Mouse (Mus musculus): Measurements from ENCODE around the gene Lmf2. TPM values are rescaled to one million over a fixed set of nuclear protein-coding genes. Genes with fewer than 3 reads are reported as not detected.

The Lmf2 gene
- total RNA-seq (2015) (14.0 and 16.6 TPM in 2 replicates), total RNA-seq (2017) (7.4 and 11.7 TPM in 2 replicates)

DNA sequence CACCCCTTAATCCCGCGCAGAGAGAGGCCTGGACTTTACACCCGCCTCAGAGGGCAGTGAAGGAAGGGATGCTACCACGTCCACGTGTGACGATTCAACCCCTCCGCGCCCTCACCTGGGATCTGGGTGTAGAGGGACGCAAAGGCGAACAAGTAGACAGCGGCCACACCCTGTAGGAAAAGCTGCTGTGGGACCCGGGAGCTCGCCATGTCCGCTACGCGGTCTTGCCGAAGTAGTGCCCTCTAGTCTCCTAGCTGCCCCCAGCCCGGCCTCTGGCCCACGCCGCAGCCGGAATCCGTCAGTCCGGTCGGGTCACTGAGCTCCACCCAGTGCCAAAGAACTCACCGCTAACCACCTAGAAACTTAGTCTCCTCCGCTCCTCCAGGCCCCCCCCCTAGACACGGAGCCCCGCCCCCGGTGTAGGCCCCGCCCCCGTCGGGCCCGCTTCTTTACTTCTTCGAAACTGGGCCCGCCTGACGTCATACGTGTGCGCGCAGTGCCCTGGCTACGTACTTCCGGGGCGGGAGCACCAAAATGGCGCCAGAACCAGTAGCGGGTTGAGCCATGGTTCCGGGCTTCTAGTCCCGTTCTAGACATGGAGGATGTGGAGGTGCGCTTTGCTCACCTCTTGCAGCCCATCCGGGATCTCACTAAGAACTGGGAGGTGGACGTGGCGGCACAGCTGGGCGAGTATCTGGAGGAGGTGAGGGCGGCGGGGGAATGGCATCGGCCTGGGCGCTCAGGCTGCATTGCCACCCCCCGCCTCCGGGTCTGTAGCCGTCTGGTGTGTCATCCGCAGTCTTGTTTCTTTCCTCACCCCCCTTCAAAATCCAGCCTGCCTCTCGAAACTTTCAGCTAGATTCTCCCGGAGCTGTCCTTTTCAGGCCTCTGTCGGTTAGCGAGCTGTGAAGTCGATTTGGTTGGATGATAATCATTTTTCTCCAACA is at the start of gene Lmf2, which contains the start of gene Ncaph2:
Gene Lmf2, minus strand, starts transcription at position 419 of the 947 bp plus-strand sequence.
Gene Ncaph2, plus strand, starts transcription at position 479 of the 947 bp plus-strand sequence.
- ATAC-seq (replicated peaks; ENCODE audit: poor library complexity): peak; percentile 82

DNA sequence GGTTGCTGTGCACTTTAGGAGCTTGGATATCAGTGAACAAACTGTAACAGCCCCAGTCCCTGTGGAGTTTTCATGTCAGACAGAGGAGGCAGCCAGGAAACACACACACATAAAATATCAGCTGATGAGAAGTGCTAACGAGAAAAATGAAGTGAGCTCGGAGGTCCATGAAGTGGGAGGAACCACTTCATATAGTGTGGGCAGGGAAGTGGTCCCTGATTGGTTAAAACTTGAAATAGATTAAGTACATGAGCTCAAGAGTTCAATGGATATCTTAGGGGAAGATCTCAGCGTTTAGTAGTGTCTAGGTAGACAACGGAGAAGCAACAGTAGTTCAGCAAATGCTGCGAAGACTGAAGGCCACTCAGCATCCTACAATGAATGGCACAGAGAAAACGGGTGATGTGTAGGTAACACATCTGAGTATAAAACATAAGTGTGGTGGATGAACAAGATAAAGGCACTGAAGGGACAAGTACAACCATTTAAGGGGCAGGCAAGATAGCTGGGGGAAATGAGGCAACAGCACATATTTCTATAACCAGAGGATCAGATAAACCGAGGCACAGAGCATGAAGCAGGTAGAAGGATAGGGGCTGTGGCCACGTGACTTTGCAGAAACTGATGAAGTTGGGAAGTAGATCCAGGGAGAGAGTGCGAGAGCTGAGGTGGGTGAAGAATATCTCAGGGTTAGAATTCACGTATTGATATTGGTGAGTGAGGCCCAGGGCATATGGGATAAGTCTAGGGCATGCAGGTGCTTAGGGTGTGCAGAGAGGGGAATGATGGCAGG is 49.6 kb upstream of the Lmf2 start:
- ATAC-seq (replicated peaks; ENCODE audit: poor library complexity): no peak

DNA sequence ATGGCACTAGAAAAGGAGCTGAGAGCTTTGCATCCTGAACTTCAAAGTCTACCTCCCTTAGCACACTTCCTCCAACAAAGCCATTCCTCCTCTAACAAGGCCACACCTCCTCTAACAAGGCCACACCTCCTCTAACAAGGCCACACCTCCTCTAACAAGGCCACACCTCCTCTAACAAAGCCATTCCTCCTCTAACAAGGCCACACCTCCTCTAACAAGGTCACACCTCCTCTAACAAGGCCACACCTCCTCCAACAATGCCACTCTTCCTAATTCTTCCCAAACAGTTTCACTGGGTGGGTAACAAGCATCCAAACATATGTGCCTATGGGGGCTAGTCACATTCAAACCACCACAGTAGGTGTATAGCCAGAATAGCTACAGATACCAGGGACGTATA is 47.0 kb upstream of the Lmf2 start:
- ATAC-seq (replicated peaks; ENCODE audit: poor library complexity): no peak

DNA sequence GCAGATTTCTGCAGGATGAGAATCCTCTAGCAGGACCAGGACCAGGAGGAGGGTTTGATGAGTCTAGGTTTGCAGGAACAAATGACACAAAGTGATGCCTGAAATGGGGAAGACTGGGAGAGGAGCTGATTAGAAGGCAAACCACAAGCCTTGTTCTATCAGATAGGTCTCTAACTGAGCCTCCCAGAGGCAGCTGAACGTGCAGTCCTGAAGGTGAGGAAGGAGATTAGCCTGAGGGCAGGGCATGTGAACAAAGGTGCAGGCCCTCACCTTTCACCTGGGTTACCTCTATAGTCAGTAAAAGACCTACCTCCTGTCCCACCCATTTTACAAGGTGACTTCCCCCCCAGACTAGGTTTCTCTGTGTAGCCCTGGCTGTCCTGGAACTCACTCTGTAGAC is 44.3 kb upstream of the Lmf2 start:
- ATAC-seq (replicated peaks; ENCODE audit: poor library complexity): no peak

DNA sequence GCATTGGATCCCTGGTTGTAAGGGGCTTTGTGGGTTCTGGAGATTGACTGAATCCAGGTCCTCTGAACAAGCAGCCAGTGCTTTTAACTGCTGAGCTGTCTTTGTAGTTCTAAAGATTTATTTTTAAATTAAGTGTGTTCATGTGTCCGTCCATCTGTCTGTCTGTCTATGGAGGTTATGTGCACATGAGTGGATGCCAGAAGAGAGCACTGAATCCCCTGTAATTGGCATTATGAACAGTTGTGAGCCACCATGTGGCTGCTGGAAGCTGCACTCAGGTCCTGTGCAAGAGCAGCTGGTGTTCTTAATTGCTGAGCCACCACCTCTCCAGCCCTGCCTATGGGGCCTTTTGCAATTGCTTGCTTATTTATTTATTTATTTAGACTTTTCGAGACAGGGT is 42.7 kb upstream of the Lmf2 start:
- no peak for ATAC-seq (replicated peaks; ENCODE audit: poor library complexity)

DNA sequence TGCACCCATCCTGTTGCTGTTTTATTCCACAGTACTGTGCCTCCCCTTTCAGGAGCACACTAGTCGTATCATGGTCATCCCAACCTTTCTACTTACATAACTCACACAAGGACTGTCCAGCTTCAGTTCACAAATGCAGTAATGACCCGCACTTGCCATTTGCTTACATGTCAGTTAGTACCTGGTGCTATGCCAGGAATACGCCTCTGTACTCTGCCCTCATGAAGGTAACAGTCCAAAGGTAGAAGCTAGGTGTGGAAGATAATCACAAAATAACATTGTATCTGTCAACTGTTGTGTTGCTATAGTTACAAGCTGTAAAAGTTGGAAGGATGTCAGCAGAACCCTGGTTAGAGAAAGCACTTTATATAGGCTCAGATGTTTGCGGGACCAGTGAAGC is 41.4 kb upstream of the Lmf2 start:
- no peak for ATAC-seq (replicated peaks; ENCODE audit: poor library complexity)

DNA sequence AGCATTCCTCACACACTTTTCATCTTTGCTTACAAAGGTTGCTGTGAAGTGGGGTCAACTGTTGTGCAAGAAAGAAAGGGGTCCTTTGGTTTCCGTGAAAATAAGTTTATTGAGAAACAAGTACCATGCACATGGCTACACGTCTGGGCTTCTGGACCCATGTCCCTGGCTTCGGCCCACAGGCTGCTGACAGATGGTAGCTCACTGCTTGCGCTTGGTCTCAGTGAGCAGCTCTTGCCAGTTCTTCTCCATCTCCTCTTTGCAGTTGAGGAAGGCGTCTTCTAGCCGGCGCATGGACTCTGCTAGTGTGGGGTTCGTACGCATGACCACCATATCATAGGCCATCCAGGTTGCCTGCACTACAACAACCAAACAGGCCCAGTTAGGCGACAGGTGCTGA is 34.6 kb upstream of the Lmf2 start:
- no peak for ATAC-seq (replicated peaks; ENCODE audit: poor library complexity)

DNA sequence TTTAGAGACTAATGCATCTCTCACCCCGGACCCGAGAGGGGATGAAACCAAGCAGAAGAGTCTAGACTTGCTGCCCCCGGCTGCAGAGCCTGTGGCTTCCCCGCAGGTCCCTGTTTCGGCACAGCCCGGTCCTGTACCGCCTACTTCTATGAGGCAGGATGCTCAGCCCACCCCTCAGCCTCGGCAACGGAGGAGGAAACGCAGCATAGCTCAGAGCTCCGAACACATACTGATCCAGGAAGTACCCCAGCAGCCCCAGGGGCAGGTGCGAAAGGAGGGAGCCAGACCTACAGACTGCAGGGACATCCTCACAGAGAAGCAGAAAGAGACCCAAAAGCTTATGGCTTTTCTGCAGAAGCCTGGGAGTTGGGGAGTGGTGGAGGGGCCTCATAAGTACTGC is 31.7 kb upstream of the Lmf2 start:
- peak; percentile 36 for ATAC-seq (replicated peaks; ENCODE audit: poor library complexity)

DNA sequence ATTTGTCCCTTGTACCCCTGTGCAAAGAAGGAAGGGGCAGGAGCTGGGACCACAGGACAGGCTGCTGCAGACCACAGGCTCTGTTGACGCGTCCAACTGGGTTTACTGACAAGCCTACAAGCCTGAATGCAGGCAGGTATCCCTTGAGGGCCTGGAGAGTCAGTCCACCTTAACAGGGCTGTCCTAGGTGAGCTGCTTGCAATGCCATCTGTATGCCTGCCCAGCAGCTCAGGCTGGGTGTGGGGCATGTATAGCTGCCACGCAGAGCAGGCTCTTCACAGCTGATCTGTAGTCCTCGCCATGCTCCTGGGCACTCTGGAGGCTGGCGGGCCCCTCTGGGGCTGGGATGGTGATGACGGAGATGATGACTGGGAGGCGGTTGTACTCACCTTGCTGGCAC is 29.2 kb upstream of the Lmf2 start, which contains the start of gene Klhdc7b:
Gene Klhdc7b, plus strand, starts transcription at position 301 of the 400 bp plus-strand sequence.
- ATAC-seq (replicated peaks; ENCODE audit: poor library complexity): no peak

DNA sequence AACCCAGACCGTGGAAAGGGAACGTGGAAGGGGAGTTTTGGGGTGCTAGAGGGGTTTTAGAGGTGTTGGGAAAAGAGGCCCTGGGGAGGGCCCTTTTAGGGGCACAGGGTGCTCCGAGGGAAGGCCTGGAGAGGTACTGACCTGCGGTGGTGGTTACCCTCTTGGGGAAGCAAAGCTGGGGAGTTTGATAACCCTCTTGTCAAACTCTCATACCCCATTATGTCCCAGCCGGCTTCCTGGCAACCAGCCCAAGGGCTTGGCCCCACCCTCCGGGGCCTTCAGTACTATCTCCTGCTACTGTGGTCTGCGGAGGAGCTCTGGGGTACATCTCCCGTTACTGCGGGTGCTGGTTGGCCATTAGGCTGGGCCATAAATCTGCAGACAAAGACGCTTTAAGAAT is 24.0 kb upstream of the Lmf2 start:
- peak; percentile 73 for ATAC-seq (replicated peaks; ENCODE audit: poor library complexity)

DNA sequence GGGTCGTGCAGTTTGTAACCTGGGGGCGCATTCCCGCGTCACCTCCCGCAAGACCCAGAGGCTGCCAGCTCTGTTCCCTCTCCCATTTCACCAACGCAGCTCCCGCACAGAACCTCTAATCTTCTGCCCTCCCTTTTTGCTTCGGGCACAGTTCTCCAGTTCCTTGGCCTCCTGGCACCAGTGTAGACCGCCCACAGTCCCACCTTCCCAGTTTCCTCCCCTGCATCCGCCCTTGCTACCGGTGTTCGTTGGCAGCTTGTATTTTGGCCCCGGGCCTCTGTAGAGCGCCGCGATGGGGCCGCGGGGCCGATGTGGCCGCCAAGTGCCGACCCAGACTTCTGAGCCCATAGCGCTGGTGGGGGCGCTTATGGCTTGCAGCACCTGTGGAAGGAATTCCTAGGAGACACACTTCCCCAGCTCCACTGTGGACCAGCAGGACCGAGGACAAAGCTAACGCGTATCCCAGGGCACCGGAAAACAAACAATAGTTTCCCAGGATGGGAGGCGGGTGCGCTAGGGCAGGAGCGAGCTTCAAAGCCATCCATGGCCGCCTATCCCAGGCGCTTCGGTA is 23.5 kb upstream of the Lmf2 start, which contains the start of gene Odf3b:
Gene Odf3b, minus strand, starts transcription at position 452 of the 571 bp plus-strand sequence.
- ATAC-seq (replicated peaks; ENCODE audit: poor library complexity): peak; percentile 22

DNA sequence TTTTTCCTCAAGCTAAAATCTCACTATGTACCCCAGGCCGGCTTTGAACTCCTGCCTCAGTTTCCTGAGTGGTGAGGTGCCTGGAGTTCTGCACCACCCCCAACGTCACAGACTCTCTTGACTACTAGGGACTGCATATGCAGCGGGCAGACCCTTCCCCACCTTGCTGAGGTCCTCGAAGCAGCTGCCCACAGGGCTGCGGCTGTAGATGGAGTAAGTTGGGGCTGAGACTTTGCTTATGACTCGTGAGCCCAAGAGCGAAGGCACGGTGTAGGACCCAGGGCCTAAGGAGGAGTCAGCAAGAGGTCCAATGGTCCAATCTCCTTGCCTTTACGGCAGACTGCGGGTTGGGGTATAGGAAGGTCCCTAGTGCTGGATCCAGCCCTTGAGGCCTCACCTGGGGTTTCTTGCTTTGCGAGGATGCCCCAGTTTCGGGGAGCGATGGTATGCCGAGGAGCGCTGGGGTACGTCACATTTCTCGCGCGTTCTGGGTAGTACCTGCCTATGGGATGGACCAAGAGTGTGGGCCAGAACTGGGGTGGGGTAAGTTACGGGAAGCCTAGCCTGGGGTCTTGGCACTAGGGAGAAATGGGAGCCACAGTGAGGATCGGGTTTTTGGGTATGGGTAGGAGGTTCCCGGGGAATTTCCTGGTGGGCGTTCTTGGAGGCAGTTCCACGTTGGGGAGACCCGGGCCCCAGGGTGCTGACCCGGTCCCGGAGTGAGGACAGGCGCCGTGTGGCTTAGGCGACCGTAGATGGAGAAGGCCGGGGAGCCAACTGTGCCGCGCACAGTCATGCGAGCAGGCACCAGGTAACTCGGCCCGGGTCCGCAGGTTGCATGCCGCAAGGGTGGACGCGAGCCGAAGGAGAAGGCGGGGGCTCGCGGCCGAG is 22.7 kb upstream of the Lmf2 start:
- peak; percentile 5 for ATAC-seq (replicated peaks; ENCODE audit: poor library complexity)

DNA sequence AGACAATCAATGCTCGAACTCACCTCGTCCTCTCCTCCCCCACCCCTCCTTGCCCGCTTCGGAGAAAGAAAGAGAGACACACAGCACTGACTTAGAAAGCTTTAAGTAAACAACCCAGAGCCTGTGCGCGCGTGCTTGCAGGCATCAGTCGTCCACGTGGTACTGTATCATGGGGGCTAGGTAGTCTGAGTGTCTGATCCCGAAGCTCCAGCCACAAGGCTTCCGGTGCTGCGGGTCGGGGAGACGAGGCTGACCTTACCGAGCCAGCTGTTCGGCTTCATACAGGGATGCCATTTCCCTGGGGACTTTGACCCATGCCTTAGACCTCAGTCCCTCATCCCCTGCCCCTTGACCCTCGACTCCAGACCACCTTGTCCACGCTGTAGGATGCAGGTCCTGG is 21.9 kb upstream of the Lmf2 start:
- no peak for ATAC-seq (replicated peaks; ENCODE audit: poor library complexity)

DNA sequence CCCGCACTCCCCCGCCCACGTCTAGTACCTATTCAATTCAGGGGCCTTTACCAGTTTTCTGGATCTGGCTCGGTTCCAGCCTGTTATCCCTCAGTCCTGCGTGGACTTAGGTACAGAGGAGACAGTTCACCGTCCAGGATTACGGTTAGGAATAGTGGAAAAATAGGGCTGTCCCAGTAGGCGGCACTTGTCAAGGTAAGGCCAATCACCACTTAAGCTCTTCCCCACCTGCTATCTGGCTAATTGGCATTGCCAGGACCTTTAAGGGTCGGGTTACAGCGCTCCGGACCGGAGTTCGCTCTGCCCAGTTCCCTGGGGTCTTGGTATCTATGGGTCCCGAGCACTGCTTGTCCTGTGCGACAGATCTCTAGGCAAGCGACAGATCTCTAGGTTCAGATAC is 21.5 kb upstream of the Lmf2 start, which contains the start of gene Tymp:
Gene Tymp, minus strand, starts transcription at position 83 of the 400 bp plus-strand sequence.
- ATAC-seq (replicated peaks; ENCODE audit: poor library complexity): no peak

DNA sequence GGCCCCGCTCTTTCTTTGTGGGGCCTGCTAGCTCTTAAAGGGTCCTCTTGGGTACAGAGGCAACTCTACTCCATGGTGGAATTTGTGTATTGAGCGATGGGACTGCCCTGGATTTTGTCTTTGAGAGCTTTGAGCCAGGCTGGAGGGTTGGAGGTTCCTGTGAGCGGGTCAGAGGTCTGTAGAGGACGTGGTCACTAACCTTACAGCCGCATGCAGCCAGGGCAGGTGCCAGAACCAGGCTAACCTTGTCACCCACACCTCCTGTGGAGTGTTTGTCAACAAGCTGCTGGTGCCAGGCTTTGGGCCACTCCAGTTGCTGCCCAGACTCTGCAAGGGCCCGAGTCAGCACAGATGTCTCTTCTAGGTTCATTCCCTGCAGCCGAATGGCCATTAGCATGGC is 20.6 kb upstream of the Lmf2 start:
- ATAC-seq (replicated peaks; ENCODE audit: poor library complexity): no peak

DNA sequence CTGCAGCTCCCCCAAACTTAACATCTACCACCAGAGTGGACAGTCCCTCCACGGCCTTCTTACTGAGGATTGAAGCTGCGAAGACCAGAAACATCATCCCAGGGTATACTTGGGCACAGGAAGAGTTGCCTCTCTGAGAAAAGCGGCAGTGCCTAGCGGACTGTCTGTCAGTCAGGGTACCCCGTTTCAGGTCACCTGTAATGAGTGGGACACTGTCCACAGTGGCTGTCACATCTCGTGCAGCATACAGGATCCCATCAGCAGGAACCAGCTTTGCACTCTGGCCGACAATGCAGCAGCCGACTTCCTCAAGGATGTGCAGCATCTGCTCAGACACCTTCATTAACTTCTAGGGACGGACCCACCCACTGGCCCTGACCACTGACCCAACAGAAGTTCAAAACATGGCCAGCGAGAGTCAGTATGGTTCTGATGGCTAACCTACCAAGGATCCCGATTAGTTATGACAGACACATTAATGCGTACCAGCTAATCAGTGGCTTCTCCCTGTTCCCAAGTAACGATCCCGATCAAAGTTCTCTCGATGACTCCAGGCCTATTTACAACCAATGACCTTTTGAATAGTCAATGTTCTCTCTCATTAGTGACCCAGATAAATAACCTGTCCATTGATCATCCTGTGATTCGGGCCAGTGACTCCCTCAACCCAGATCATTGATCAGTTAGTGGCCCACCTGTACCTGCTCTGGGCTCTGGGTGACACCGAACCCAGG is 19.5 kb upstream of the Lmf2 start:
- no peak for ATAC-seq (replicated peaks; ENCODE audit: poor library complexity)

DNA sequence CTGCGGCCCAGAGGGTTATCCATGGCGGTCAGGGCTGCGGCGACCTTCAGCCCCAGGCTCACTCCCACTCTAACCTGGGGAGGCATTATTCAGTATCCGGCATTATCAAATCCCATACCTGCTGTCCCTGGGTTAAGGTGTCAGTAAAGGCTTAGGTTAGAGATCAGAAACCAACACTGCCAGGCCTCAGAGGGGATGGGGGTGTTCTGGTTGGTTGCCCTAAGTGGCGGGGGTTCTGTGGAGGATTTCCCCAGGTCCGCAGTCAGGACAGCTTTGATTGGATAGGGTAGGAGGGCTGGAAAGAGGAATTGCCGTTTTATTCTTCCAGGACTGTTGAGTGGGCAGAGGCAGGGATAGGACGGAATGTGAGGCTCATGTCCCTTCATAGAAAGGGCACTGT is 18.9 kb upstream of the Lmf2 start:
- no peak for ATAC-seq (replicated peaks; ENCODE audit: poor library complexity)

DNA sequence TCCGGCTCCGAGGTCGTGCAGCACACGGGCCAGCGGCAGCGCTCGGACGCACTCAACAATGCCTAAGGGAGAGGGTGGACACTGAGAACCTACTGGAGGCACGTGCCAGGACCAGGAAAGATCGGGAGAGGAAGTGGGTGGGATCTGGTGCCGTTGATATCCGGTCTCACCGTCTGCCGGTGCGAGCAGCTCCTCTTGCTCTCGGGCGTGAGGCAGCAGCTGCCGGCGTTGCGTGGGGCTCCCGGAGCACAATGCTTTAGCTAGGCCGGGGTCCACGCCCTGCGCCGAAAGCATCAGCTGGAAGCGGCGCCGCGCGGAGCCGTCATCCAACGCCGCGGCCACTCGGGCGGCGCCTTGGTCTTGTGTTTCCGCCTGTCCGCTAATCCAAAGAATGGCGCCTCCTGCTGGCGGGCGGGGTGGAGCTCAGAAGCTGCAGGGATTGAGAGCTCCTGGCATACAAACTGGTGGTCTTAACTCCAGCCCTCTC is 18.3 kb upstream of the Lmf2 start, which contains the start of gene Sco2:
Gene Sco2, minus strand, starts transcription at position 85 of the 487 bp plus-strand sequence.
- peak; percentile 54 for ATAC-seq (replicated peaks; ENCODE audit: poor library complexity)
